Mouse (Mus musculus): ENCODE measurements around the gene Hmcn1.

The Hmcn1 gene

GRCm38 (mm10) chr1:150537410-150538128, 455.7 kb downstream of the Hmcn1 start:
- no peak for DNase-seq (ENCODE audit: low spot score in 2 of 2)

- DNase-seq (ENCODE audit: low spot score in 2 of 2) = no peak
These were observed 457.3 kb downstream of the Hmcn1 start for GRCm38 (mm10) chr1:150535770-150536534.

DNA sequence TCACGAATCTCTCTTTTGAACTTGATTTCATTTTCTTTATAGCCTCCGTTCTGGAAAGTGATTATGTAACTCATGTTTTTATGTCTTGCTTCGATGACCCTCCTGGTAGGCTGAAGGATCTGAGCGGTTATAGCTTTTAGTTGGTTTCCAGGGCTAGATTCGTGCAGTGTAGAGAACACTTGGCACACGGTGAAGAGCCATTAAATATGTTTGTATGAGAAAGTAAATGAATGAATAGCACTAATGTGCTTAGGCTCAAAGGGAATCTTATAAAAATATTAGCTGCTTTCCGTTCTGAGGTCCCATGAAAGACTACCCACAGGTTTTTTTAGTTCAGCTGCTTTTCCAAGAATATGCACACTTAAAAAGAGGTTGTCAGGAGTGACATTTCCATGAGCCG, 458.6 kb downstream of the Hmcn1 start:
- no peak for DNase-seq (ENCODE audit: low spot score in 2 of 2)

DNA sequence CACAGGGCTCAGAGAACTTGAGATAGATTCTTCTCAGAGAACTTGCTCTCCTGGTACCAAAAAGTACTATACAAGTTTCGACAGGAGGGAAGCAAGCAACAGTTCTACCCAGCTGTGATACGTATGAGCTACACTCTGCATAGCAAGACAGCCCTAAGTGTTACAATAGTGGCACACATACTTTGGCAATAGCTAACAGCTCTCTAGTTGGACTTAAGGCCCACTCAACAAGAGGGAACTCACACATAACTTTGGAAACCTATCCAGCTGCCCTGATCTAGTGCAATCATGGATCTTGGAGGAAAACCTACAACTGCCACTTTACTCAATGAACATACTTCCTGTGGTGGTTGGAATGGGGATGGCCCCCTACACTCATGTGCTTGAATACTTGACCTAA, 480.2 kb downstream of the Hmcn1 start:
- DNase-seq (ENCODE audit: low spot score in 2 of 2) = no peak

Measured in urinary bladder, adult 18-20 months (tissue).